Mouse (Mus musculus): ENCODE results near the gene F2r.

The F2r gene

DNA sequence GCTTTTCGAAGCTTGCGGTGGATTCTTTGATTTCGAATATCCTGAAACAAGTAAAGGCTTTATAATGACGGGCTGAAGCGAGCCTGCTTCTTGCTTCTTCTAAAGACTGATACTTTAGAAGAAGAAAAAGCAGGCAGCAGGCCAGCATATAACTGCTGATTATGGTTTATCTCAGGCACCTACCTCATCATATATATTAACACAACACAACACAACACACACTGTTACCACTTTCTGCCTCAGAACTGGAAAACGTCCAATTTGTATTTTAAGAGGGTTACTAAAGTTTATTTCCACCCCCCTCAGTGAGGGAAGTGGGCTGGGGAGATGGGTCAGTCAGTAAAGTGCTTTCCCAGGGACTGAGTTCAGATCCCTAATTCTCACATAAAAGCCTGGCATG, 13.9 kb upstream of the F2r start:
- no peak for DNase-seq (ENCODE audit: extremely low spot score)

- DNase-seq (ENCODE audit: extremely low spot score), result no peak
These were observed 12.5 kb upstream of the F2r start for GRCm38 (mm10) chr13:95630747-95631146.

GRCm38 (mm10) chr13:95629751-95630150, 11.5 kb upstream of the F2r start:
- no peak for DNase-seq (ENCODE audit: extremely low spot score)

- no peak for DNase-seq (ENCODE audit: extremely low spot score)
These were observed 8.4 kb upstream of the F2r start for GRCm38 (mm10) chr13:95626696-95627095.

- DNase-seq (ENCODE audit: extremely low spot score), result no peak
These were observed 4.8 kb upstream of the F2r start for GRCm38 (mm10) chr13:95623042-95623441.

DNA sequence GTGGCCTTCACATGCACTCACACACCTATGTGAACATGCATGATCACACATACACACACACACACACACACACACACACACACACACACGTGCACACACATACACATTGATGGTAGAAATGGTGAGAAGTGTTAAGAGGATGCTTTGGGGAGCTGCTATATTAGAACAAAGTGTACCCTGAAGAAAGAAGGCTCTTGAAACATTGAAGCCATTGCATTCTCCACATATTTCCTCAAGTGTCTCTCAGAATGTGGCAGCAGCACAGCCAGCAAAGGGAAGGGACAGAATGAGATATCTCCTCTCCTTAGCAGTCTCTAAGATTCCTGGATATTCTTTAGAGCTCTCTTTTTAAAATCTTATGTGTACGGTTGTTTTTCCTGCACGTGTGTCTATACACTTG, 3.3 kb upstream of the F2r start:
- DNase-seq (ENCODE audit: extremely low spot score), result no peak

GRCm38 (mm10) chr13:95618859-95619258, 572 bp upstream of the F2r start:
- peak; percentile 35 for DNase-seq (ENCODE audit: extremely low spot score)

GRCm38 (mm10) chr13:95617671-95618171, 566 bp downstream of the F2r start:
- DNase-seq (ENCODE audit: extremely low spot score), result peak; percentile 65

- peak; percentile 49 for DNase-seq (ENCODE audit: extremely low spot score)
These were observed 1.1 kb downstream of the F2r start for GRCm38 (mm10) chr13:95617082-95617670.

GRCm38 (mm10) chr13:95616512-95616911, 1.8 kb downstream of the F2r start:
- no peak for DNase-seq (ENCODE audit: extremely low spot score)

DNA sequence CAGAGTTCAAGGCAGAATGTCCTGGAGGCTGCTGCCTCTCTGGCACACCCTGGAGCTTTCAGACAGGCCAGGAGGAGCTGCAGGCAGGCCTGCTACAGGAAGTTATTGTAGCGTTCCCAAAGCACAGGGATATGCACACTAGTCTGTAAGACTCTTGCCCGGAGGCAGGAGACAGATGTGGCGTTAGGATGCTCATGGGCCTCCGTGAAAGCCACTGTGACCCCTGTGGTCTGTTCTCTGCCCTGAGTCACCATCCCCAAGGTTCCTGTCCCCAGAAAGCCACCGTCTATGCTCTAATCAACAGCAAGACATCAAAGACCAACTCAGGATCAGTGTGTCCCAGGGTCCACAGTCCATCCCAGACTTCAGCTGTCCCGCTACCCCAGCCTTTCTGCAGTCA, 3.5 kb downstream of the F2r start:
- DNase-seq (ENCODE audit: extremely low spot score), result no peak

- no peak for DNase-seq (ENCODE audit: extremely low spot score)
These were observed 6.0 kb downstream of the F2r start for GRCm38 (mm10) chr13:95612243-95612642.

DNA sequence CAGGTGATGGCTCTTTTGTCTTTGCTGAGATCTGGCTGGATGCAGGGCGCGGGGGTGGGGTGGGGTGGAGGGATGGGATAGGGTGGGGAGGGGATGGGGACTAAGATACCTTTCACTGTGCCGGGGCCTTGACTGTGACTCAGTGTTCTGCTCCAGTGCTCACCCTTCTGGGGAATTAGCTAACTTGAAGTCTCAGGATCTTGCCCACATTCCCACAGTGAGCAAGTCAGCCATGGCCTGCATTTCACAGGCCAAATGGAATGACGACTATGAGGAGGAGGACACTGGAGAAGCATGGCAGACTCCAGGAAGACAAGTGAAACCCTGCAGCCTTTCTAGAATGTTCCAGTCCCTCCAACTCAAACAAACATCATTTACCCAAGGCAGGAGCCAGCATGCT, 6.5 kb downstream of the F2r start:
- no peak for DNase-seq (ENCODE audit: extremely low spot score)

GRCm38 (mm10) chr13:95610786-95611562, 7.3 kb downstream of the F2r start:
- no peak for DNase-seq (ENCODE audit: extremely low spot score)

DNA sequence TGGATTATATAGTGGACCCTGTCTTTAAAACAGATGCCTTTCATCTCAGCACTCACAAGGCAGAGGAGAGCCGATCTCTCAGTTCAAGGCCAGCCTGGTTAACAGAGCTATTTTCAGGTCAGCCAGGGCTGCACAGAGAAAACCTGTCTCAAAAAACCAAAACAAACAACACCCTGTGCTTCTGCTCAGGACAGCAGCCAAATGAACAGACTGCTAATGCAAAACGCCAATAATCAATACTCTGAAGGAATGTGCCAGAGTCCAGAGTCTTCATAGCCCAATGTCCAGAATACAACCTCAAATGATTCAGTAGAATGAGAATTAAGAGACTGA, 9.2 kb downstream of the F2r start:
- no peak for DNase-seq (ENCODE audit: extremely low spot score)

- no peak for DNase-seq (ENCODE audit: extremely low spot score)
These were observed 9.7 kb downstream of the F2r start for GRCm38 (mm10) chr13:95608416-95609087.

- no peak for DNase-seq (ENCODE audit: extremely low spot score)
These were observed 11.3 kb downstream of the F2r start for GRCm38 (mm10) chr13:95607019-95607418.

GRCm38 (mm10) chr13:95604288-95604687, 14.0 kb downstream of the F2r start:
- DNase-seq (ENCODE audit: extremely low spot score), result no peak

DNA sequence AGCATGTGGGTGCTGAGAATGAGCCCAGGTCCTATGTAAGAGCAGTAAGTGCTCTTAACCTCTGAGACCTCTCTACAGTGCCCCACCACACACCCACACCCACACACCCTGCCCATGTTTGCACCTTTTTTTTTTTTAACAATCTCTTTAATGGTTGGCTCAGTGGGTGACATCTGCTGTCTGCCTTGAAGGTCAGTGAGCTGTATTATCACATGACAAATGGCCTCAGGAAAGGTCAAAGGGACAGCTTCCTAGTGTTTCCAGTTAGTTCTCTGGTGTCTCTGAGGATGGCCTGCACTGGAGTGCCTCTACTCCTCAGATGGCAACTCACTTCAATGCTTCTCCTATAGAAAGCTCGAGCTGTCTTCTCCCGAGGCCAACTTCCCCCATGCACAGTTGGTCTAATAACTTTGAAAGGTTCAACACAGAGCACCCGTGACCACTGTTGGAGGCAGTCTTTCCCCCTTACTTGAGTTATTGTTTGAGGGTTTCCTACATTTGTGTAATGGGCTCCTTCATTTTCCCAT, 18.4 kb downstream of the F2r start:
- no peak for DNase-seq (ENCODE audit: extremely low spot score)

GRCm38 (mm10) chr13:95598232-95598920, 19.9 kb downstream of the F2r start:
- no peak for DNase-seq (ENCODE audit: extremely low spot score)

DNA sequence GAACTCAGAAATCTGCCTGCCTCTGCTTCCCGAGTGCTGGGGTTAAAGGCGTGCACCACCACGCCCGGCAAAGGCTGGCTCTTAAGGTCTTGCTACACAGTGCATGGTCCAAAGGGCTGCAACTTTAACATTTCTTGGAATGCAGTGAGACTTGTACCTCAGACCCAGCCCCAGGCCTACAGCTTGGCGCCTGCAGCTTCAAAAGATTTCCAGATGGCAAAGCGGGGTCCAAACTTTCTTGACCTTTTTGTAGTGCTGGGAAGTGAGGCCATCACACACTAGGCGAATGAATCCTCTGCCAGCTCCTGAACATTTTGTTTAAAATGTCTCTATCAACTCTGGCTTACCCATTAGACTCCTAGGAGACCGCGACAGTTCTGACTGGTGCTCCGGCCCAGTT, 20.7 kb downstream of the F2r start:
- no peak for DNase-seq (ENCODE audit: extremely low spot score)

DNA sequence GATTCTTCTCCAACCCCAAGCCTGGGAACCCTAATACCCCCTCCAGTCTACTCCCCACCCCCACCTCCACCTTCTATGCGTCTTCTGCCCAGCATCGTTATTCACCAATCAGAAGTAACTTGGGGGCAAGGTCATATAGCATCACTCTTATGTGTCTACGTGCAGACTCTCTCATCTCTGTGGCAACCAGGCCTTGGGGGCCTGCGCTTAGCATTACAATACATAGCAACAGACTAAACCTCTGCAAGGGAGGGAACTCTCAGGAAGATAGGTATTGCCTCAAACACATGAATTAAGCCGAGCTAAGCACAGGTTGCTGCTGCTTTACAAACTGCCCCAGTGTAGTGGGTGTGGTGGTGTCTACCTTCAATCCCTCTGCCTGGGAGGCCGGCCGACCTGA, 21.6 kb downstream of the F2r start:
- DNase-seq (ENCODE audit: extremely low spot score), result no peak
